Mouse (Mus musculus) spleen, adult 12 weeks (tissue): ENCODE data around the gene 1700001K19Rik.
"Not testable (repeated sequence)": the region's sequence is repeated elsewhere in the genome, so short reads cannot be mapped to it uniquely, and the experiment has no call there.

ENCODE experiments used
- DNase-seq: peaks from one replicate; pipeline ENCODE4 v3.0.0; 2022; ENCODE audit warnings: low spot score

1700001K19Rik gene

DNA sequence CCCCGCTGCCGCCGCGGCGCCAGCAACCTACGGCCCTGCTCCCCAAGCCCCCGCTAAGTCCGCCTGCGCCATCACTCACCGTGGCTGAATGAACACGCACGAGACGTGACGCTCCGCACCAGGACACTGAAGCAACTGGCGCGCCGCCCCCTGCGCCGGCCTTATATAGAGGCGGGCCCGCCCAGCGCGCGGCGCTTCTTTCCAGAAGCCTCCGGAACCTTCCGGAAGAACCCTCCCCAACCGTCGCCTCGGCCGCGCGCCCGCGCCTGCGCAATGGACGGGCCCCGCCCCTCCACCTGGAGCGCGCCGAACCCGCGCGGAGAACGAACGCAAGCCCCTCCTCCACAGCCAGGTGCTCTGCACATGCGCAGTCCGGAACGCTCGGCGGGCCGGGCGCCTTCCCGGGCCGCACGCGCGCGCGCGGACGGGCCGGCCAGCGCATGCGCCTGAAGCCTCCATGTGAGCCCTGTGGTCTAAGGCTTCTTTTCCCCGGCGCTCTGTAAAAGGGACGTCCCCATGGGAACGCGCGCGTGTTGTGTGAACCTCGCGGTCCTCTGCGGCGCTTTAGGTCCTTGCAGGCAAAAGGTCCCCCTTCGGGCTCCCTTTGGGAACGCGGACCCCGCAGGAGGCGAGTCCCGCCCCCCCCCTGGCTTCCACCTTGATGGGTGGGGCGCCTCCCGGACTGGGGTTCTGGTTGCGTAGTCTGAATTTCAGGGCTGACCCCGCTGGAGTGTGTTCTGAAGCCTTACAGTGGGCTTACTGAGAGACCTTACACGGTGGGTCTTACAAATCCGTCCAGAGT lies 14.0 kb upstream of the 1700001K19Rik start:
- DNase-seq, result peak; percentile 100

DNA sequence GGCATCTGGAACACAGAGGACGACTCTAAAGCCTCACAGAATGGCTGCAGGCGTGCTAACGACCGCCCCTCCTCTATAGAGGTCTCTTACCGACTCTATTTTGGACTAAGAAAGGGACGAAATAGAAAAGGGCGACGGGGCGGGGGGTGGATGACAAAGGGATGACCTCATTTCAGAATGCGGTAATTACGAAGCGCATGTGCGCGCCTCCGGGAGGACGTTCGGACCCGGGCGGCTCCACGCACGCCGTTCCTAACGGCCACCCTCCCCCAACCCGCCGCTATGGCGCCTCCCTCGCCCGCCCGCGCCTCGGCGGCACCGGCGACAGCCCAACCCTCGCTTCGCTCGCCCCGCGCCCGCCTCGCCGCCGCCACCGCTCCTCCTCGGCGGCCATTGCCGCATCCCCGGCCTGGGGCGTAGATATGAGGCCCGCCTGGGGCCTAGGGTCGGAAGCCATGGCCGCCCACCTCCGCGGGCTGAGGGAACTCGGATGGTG lies 13.3 kb upstream of the 1700001K19Rik start:
- no peak for DNase-seq

DNA sequence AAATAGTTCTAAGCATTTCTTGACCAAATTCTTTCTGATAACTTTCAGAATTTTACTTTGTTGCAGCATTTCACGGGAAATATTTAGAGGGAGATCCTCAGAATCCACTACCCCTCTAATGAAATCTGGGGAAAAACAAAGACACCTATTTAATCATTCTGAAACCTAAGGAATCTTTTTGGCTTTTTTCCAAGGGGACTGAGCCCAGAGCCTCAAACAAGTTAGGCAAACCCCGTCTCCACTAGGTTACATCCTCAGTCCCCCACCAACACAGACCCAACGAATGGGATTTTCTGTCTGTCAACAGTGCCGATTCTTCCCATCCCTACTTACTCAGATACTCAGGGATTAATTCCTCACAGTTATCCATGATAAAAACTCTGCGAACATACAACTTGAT lies 11.0 kb upstream of the 1700001K19Rik start:
- DNase-seq, result not testable (repeated sequence)

DNA sequence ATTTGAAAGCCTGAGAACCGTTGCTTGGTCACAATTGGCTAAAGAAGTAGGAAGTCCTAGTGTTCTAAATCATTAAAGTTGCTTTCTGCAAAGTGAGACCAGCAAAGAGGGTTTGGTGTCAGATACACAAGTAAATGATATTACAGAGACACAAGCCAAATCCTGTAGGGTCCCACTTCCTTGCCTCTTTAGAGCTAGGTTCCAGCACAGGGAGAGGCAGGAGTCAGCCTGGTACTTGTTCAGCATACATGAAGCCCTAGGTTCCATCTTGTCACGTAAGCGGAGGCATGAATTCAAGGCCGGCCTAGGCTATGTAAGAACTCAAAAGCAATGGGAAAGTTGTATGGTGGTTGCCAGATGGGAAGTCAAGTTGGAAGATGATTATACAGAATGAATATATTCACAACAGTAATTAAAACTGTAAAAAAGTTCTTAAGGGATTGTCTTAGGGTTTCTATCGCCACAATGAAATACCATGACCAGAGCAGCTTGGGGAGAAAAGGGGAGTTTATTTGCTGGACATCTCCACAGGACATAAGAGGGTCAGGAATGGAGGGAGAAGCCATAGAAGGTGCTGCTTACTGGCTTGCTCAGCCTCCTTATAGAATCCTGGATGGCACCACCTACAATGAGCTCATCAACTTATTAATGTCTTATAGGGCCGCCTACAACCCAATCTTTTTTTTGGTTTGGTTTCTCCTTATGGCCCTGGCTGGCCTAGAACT lies 7.7 kb upstream of the 1700001K19Rik start:
- no peak for DNase-seq

DNA sequence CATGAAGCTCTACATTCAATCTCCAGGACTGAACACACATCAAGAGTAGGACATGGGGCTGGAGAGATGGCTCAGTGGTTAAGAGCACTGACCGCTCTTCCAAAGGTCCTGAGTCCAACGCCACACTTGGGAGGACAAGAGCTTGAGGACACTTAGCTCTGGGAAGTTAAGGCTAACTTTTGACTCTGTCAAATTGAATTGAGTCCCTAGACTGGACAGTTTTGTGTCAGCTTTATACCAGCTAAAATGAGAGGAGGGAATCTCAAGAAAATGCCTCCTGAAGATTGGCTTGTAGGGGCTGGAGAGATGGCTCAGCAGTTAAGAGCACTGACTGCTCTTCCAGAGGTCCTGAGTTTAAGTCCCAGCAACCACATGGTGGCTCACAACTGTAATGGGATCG lies 6.5 kb upstream of the 1700001K19Rik start:
- DNase-seq, result not testable (repeated sequence)

DNA sequence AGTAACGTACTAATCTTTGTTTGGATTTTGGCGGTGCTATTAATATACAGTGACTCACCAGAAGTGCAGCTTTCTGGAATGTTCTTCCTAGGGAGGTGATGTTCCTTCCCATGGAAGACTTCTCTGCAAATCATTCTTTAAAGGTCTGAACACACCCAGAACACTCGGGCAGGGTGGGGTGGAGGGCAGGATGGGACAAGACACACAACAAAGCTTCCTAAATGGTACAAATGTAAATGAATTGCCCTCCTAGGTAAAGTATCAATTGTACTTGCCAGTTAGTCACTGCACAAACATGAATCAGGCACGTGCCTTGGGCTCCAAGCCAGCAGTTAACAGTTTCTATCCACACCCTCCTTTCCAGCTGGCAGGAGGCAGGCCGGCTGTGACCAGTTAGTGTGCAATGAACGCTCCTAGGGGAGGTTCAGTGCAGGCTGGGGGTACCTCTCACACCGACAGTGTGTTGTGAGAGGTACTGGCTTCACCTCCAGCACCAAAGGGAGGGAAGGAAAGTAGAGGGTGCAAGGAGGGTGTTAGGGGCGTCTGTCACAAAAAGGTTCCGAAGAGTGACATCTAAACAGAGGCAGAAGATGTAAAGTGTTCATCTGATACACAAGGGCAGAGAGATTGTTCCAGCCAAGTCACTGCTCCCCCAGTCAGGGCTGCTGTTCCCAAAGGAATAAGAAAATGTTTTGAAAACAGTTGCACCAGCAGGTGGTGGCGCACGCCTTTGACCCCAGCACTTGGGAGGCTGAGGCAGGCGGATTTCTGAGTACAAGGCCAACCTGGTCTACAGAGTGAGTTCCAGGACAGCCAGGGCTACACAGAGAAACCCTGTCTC lies 5.7 kb upstream of the 1700001K19Rik start:
- DNase-seq, result no peak

DNA sequence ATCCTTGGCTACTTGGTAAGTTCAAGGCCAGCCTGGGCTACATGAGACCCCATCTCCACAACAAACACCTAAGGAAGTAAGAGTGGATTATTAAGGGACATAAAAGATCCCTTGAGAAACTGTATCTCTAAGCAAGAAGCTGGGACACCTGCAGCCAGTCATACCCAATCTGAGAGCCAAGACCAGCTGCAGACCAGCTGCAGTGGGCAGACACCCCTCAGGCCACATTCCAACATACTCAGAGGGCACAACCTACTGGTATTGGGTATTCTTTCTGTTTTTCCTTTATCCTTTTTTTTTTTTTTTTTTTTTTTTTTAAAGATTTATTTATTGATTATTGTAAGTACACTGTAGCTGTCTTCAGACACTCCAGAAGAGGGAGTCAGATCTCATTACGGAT lies 1.2 kb upstream of the 1700001K19Rik start:
- no peak for DNase-seq

DNA sequence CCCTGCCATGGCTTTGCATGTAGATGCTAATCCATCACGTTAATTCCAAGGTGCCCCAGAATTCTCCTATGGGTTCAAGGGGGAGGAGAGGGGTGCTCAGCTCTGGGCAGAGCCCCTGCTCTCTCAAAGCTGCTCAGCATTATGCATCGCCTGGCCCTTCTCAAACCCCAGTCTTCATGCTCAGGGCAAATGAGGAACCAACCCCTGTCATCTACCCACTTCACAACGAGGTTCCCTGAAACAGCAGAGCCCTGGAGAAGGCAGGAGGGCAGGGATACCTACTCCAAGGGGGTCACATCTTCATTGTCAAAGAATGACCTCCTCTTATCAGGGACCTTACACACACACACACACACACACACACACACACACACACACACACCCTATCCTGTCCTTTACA lies 541 bp downstream of the 1700001K19Rik start:
- no peak for DNase-seq

DNA sequence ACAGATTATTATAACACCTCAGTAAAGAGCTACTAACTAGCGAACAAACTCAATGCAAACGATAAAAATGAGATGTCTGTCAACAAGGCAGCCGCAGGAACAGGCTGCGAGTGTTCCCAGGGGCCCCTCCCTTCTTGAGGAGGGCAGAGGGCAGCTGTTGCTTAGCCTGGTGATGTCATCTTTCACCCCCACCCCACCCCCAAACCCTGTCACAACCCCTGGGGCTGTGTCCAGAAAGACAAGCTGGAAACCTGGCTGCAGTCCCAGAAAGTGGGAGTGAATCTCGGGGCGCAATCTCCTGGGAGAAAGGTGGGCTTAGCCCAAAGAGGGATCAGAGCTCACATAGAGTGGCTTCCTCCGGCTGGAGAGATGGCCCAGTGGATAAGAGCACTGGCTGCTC lies 1.2 kb downstream of the 1700001K19Rik start:
- no peak for DNase-seq

DNA sequence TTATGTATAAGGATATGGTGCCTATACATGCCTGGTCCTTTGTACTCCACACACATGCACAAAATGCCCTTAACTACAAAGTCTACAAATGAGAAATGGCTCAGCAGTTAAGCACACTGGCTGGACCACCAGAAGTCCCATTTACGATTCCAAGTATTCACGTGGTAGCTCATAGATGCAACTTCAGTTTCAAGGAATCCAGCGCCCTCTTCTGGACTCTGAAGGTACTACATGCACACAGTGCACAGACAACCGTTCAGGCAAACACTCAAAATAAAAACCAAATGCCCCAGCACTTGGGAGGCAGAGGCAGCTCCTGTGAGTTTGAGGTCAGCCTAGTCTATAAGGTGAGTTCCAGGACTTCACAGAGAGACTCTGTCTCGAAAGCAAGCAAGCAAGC lies 8.2 kb downstream of the 1700001K19Rik start:
- DNase-seq, result no peak

DNA sequence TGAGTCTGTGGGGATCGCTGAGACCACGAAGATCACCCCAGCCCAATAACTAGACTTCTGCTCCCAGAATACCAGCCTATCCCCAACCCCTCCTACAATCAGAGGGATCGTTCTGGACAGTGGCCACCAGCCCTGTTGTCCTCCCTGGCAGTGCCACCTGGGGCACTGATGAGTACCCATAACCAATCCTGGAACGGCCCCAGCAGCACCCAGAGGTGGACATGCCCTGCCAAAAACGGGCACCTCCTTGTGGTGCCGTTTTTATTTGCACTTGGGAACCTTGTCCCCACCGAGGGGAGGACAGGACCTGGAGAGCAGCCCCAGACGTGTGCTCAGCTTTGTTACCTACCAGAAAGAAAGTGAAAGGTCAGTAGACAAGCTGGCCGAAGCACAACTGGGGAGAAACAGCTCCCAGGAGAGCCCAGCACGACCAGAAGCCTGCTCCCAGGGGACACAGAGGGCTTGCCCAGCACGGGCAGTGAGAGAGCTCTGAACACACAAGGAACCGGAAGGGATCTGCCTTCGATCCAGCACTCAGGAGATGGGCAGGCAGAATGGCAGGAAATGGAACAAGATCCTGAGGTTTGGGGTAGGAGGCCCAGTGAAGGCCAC lies 14.8 kb downstream of the 1700001K19Rik start:
- no peak for DNase-seq

DNA sequence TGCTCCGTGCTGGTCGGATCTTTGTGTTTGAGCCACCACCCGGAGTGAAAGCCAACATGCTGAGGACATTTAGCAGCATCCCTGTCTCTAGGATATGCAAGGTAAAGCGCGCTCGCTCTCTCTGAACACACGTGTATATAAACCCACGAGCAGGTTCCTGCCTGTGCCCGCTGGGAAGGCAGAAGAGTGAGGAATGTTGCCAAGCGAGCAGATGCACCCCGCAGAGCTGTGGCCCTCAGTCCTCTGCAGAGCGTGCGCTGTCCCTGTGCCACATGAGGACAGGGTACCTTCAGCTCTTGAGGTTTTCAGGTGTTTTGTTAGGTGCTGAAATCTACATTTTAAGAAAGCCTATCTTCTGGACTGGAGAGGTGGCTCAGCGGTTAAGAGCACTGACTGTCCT lies 20.7 kb downstream of the 1700001K19Rik start:
- DNase-seq, result no peak

DNA sequence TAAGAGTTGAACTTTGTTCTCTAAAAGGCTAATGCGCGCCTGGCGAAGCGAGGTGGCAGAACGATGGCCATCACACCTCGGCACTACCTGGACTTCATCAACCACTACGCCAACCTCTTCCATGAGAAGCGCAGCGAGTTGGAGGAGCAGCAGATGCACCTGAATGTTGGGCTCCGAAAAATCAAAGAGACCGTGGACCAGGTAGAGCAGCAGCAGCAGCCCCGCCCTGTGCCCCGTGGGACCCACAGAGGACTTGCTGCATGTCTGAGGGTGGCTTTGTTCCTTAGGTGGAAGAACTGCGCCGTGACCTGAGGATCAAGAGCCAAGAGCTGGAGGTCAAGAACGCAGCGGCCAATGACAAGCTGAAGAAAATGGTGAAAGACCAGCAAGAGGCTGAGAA lies 31.0 kb downstream of the 1700001K19Rik start:
- DNase-seq, result no peak

DNA sequence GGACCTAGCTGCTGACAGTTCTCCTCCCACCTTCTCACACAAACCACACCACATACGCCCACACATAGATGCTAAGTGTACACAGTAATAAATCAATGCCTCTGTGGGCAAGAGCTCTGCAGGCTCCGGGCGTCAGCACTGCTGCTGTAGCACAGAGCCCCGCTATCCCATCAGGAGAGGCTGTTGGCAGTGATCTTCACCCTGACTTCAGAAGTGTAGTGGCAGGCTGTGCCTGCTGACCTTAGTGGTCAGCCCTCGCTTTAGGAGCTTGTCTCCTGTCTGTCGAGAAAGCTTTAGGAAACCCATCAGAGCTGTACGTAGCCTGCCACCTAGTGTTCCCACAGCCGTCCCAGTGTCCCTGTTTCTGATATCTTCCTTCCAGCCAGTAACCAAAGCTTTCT lies 32.2 kb downstream of the 1700001K19Rik start:
- DNase-seq, result no peak

DNA sequence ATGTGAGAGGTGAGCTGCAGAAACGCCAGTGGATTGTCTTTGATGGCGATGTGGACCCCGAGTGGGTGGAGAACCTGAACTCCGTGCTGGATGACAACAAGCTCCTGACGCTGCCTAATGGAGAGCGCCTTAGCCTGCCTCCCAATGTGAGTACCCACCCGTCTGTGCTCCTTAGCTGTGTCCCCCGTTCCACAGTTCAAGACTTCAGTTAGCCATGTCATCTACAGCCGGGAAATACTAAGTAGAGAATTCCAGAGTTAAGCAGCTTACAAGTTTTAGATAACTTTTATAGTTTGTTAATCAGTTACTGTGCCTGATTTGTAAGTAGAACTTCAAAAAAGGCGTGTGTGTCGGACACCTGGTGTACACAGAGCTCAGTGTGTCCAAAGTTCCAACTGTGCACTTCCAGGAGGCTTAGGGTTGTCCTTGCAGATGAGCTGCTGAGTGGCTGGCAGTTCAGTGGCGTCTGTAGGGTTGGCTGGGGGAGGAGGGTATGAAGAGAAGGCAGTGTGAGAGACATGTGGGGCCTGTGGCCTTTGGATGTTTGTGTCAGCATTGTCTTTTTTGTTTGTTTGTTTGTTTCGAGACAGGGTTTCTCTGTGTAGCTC lies 44.8 kb downstream of the 1700001K19Rik start:
- no peak for DNase-seq

DNA sequence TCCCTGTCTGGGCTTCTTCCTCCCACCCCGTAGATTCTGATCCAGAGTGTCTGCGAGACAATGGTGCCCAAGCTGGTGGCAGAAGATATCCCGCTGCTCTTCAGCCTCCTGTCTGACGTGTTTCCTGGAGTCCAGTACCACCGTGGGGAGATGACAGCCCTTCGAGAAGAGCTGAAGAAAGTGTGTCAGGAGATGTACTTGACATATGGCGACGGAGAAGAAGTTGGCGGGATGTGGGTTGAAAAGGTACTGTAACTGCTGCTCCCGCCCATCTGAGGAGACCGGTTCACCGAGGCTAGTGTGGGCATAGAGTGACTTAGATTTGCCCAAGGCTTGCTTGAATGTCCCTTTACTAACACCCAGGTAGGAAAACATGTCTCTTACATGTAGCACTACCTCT lies 46.1 kb downstream of the 1700001K19Rik start:
- no peak for DNase-seq

DNA sequence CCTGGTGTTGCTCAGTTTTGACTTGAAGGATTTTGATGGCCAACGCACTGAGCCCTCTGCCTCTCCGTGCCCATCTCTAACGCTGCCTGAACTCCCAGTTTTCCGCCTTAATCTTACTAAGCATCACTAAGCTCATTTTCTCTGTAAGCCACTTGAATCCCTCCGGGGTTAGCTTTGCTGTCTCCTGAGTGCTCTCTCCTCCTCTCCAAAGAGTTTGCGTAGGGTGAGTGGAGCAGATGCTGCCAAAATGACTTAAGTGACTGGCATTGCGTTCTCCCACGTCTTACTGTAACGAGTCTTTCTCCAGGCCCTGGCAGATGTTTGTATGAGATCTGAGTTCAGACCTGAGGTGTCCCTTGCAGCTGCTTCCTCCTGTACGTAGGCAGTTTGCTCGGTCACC lies 52.4 kb downstream of the 1700001K19Rik start:
- no peak for DNase-seq
